Mouse (Mus musculus) spleen, adult 10 weeks (tissue): ENCODE results near the gene Esp36. TPM values are rescaled to one million over a fixed set of nuclear protein-coding genes. Genes with fewer than 3 reads are reported as not detected.

Experiments
- polyA plus RNA-seq: library from polyadenylated mRNA; stranded (reverse); fragments of 350-450 nt; fragmentation: Illumina TruSeq; extraction: RNeasy Lipid Tissue Mini Kit (QIAGEN cat#74804); gene quantifications from one replicate; pipeline ENCODE4 v1.2.3, GENCODE M21; 2015; ENCODE audit warnings: low replicate concordance; ENCODE audit not compliant: insufficient read depth

Gene Esp36
- polyA plus RNA-seq = not detected

GRCm38 (mm10) chr17:38420085-38420484 is at the start of gene Esp36:
Gene Esp36, minus strand, starts transcription at chr17:38420185.

Other genes starting within 250 kb of the Esp36 start
- not detected for gene Olfr134, start 248.8 kb downstream of the Esp36 start, polyA plus RNA-seq
- not detected for gene Olfr135, start 215.8 kb downstream of the Esp36 start, polyA plus RNA-seq
- not detected for gene Olfr138, start 159.2 kb downstream of the Esp36 start, polyA plus RNA-seq
- gene Olfr137, start 112.6 kb downstream of the Esp36 start, polyA plus RNA-seq = not detected
- gene Olfr136, start 90.4 kb downstream of the Esp36 start, polyA plus RNA-seq = not detected
- gene Esp34, start 134.0 kb upstream of the Esp36 start, polyA plus RNA-seq = not detected
- gene Esp31, start 219.3 kb upstream of the Esp36 start, polyA plus RNA-seq = not detected